Mouse (Mus musculus) myocyte (in vitro differentiated cells): ENCODE measurements around the gene Ngdn.

Experiments
- MAX ChIP-seq: IDR thresholded peaks from one replicate; pipeline ENCODE4 v1.6.1; 2011; ENCODE audit warnings: low read depth, mild to moderate bottlenecking, control low read depth
- MYOG ChIP-seq, 3 experiments: IDR thresholded peaks; one replicate each; pipeline ENCODE4 v1.6.1; 2011; ENCODE audit warnings: control low read depth in 2 of 3, low read depth in 2 of 3, mild to moderate bottlenecking in 2 of 3; ENCODE audit not compliant: insufficient read length in 2 of 3, control insufficient read depth in 1 of 3, insufficient read depth in 1 of 3
- POLR2A ChIP-seq: IDR thresholded peaks from one replicate; pipeline ENCODE4 v1.6.1; 2011; ENCODE audit warnings: low read depth, mild to moderate bottlenecking, control low read depth, moderate library complexity; ENCODE audit not compliant: insufficient read length
- POLR2AphosphoS2 ChIP-seq: IDR thresholded peaks from one replicate; pipeline ENCODE4 v1.6.1; 2011; ENCODE audit warnings: low read depth, control low read depth; ENCODE audit not compliant: insufficient read length
- REST ChIP-seq: IDR thresholded peaks from one replicate; pipeline ENCODE4 v1.6.1; 2011; ENCODE audit warnings: mild to moderate bottlenecking, control low read depth, moderate library complexity; ENCODE audit not compliant: insufficient read depth, insufficient read length

DNA sequence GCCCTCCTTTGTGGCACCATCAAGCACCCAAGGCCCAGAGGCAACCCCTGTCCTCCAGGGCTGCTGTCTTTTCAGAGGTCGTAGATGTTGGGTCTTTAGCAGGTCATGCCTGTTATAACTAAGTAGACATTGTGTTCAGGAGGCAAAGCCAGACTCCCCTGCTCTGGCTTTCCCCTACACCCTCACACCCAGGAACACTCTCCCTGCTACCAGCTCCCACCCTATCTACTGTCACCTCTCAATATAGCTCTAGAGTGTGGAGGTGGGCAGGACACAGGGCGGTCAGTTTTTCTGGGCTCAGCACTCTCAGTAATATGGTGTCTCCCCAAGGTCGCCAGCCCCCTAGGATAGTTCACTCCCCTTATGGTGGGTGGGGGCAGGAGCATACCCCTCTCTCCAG lies 47.4 kb upstream of the Ngdn start:
- TF ChIP-seq MYOG (IDR thresholded peaks at IDR 0.05; ENCODE audit: control insufficient read depth in 1 of 3, insufficient read depth in 1 of 3, insufficient read length in 2 of 3, low read depth in 2 of 3) (no peak), POLR2A (no peak), POLR2AphosphoS2 (no peak), REST (no peak), MAX (no peak)
